Mouse (Mus musculus) limb, embryonic 14.5 days (tissue): ENCODE measurements around the gene Hist2h2ac. TPM values are rescaled to one million over a fixed set of nuclear protein-coding genes. Genes with fewer than 3 reads are reported as not detected.

Experiments
- ATAC-seq: fragments of 200-750 bp; cut with Nextera tagmentation; 2 replicates; pipeline ENCODE4 v1.8.0; 2017; ENCODE audit warnings: low read depth, moderate number of reproducible peaks, moderate TSS enrichment; ENCODE audit not compliant: low FRiP score
- DNase-seq: peaks from one replicate; pipeline ENCODE4 v3.0.0-alpha.2; 2015; ENCODE audit warnings: low spot score
- H3K27ac ChIP-seq: fragments of 300-500 bp; sonication (generic); replicated peaks from 2 replicates; pipeline ENCODE4 v1.5.1; 2014; ENCODE audit warnings: low read depth, mild to moderate bottlenecking, low read length, moderate library complexity, mixed read lengths
- H3K27me3 ChIP-seq: fragments of 300-500 bp; sonication (generic); 2 replicates; pipeline ENCODE4 v1.6.1; 2014; ENCODE audit warnings: low read length, mixed read lengths; ENCODE audit not compliant: control insufficient read depth, insufficient read depth
- H3K36me3 ChIP-seq: fragments of 300-500 bp; sonication (generic); 2 replicates; pipeline ENCODE4 v1.6.1; 2014; ENCODE audit warnings: mild to moderate bottlenecking, low read length, moderate library complexity, mixed read lengths; ENCODE audit not compliant: control insufficient read depth, insufficient read depth
- H3K4me1 ChIP-seq: fragments of 300-500 bp; sonication (generic); 2 replicates; pipeline ENCODE4 v1.6.1; 2014; ENCODE audit warnings: antibody characterized with exemption, low read length, mixed read lengths; ENCODE audit not compliant: control insufficient read depth, insufficient read depth
- H3K4me2 ChIP-seq: fragments of 300-500 bp; sonication (generic); replicated peaks from 2 replicates; pipeline ENCODE4 v1.6.1; 2014; ENCODE audit warnings: low read depth, mild to moderate bottlenecking, low read length, moderate library complexity; ENCODE audit not compliant: severe bottlenecking
- H3K4me3 ChIP-seq: fragments of 300-500 bp; sonication (generic); replicated peaks from 2 replicates; pipeline ENCODE4 v1.5.1; 2014; ENCODE audit warnings: low read length
- H3K9ac ChIP-seq: fragments of 300-500 bp; sonication (generic); 2 replicates; pipeline ENCODE4 v1.6.1; 2014; ENCODE audit warnings: mild to moderate bottlenecking, low read depth, low read length, moderate library complexity; ENCODE audit not compliant: severe bottlenecking
- H3K9me3 ChIP-seq: fragments of 300-500 bp; sonication (generic); 2 replicates; pipeline ENCODE4 v1.6.1; 2016; ENCODE audit warnings: low read length; ENCODE audit not compliant: control insufficient read depth
- POLR2A ChIP-seq: fragments of 200-500 bp; IDR thresholded peaks from 2 replicates; pipeline ENCODE4 v1.8.0; 2012; ENCODE audit warnings: inconsistent platforms, mild to moderate bottlenecking, moderate library complexity, borderline replicate concordance; ENCODE audit not compliant: insufficient read depth, insufficient read length; ENCODE audit errors: extremely low read depth
- WGBS: fragments of 180-500 bp; shearing (Covaris S2); extraction: QIAGEN DNeasy Blood & Tissue Kit; methylation state at CpG from one replicate; pipeline ENCODE4 v1.1.7; 2014; 5-methylcytosine and 5-hydroxymethylcytosine counted together
- polyA plus RNA-seq, 2 experiments: library from polyadenylated mRNA; depleted of rRNA in 1 of 2; stranded (reverse) in 1 of 2; unstranded in 1 of 2; fragments of >200 nt; fragmentation: Nextera tagmentation in 1 of 2; extraction: Ambion mirVana in 1 of 2; gene quantifications; 2 replicates each; pipeline versions ENCODE4 v1.2.1 to v1.2.3; 2012 to 2014

Hist2h2ac gene
- polyA plus RNA-seq, 2 experiments = 7.0 to 11.8 TPM

GRCm38 (mm10) chr3:96267541-96267940 lies 46.9 kb upstream of the Hist2h2ac start:
- H3K9ac ChIP-seq = no peak overlapping the region
- WGBS = 85% methylated on average over 4 of the region's 4 CpGs
- no peak for DNase-seq

GRCm38 (mm10) chr3:96266132-96266710 lies 45.5 kb upstream of the Hist2h2ac start:
- ATAC-seq (no peak), DNase-seq (no peak)
- Histone ChIP-seq H3K4me2 (no peak overlapping the region), H3K4me1 (peaks cover 17% of the 10 kb centered on the region), H3K36me3 (no peaks in the 10 kb centered on the region), H3K27ac (no peak overlapping the region), H3K4me3 (no peak overlapping the region), H3K9me3 (no peaks in the 10 kb centered on the region), H3K9ac (no peak overlapping the region), H3K27me3 (no peaks in the 10 kb centered on the region)
- TF ChIP-seq POLR2A = no peak
- WGBS = 89% methylated on average over 8 of the region's 8 CpGs

More at GRCm38 (mm10) chr3:96267541-96267940, 46.9 kb upstream of the Hist2h2ac start:
- Histone ChIP-seq H3K9me3 (no peaks in the 10 kb centered on the region), H3K4me1 (peaks cover 8% of the 10 kb centered on the region), H3K27ac (peak overlapping the region; percentile 89), H3K4me2 (peak overlapping the region; percentile 44; the same call in 1 of the 2 replicates), H3K4me3 (no peak overlapping the region), H3K27me3 (no peaks in the 10 kb centered on the region), H3K36me3 (no peaks in the 10 kb centered on the region)
- no peak for TF ChIP-seq POLR2A
- no peak for ATAC-seq

GRCm38 (mm10) chr3:96264404-96264949 lies 43.8 kb upstream of the Hist2h2ac start:
- Histone ChIP-seq H3K4me3 (peak overlapping the region; percentile 60; the same call in 1 of the 2 replicates), H3K36me3 (no peaks in the 10 kb centered on the region)

GRCm38 (mm10) chr3:96263558-96264403 lies 43.1 kb upstream of the Hist2h2ac start:
- H3K27me3 ChIP-seq = no peaks in the 10 kb centered on the region
- peak overlapping the region; percentile 75 for H3K9ac ChIP-seq
- no peak for TF ChIP-seq POLR2A
- DNase-seq (peak; percentile 62), ATAC-seq (peak; percentile 27; the same call in 1 of the 2 replicates)
- no peaks in the 10 kb centered on the region for H3K9me3 ChIP-seq
- H3K4me2 ChIP-seq = peak overlapping the region; percentile 78
- peak overlapping the region; percentile 98 for H3K27ac ChIP-seq
- H3K36me3 ChIP-seq = no peaks in the 10 kb centered on the region
- whole genome bisulfite sequencing = 9% methylated on average over 27 of the region's 27 CpGs
- H3K4me1 ChIP-seq = peaks cover 17% of the 10 kb centered on the region
- H3K4me3 ChIP-seq = peak overlapping the region; percentile 60

More at GRCm38 (mm10) chr3:96264404-96264949, 43.8 kb upstream of the Hist2h2ac start:
- Histone ChIP-seq H3K27ac (peak overlapping the region; percentile 98), H3K9me3 (no peaks in the 10 kb centered on the region), H3K9ac (no peak overlapping the region), H3K27me3 (no peaks in the 10 kb centered on the region), H3K4me2 (peak overlapping the region; percentile 78), H3K4me1 (peaks cover 17% of the 10 kb centered on the region)
- no peak for TF ChIP-seq POLR2A
- WGBS = 71% methylated on average over 7 of the region's 7 CpGs
- DNase-seq (no peak), ATAC-seq (no peak)

- Histone ChIP-seq H3K27me3 (no peaks in the 10 kb centered on the region), H3K4me2 (peak within 1 kb of the TSS; percentile 78), H3K36me3 (no peaks in the 10 kb centered on the region), H3K9me3 (no peaks in the 10 kb centered on the region), H3K9ac (peak within 1 kb of the TSS; percentile 75), H3K4me1 (peaks cover 17% of the 10 kb centered on the region), H3K4me3 (peak within 1 kb of the TSS; percentile 60), H3K27ac (peak within 1 kb of the TSS; percentile 98)
- peak; percentile 99; the same call in 1 of the 2 replicates for TF ChIP-seq POLR2A
- ATAC-seq = peak; percentile 90
- WGBS = under 1% methylated on average over 40 of the region's 40 CpGs
- DNase-seq = peak; percentile 99
Observed at GRCm38 (mm10) chr3:96262979-96263550, 42.4 kb upstream of the Hist2h2ac start, which contains the start of gene Hist2h4. Hist2h4 (minus strand) TSS chr3:96263311.
